Mouse (Mus musculus) myocyte (in vitro differentiated cells): ENCODE data around the gene Slc41a3. TPM values are rescaled to one million over a fixed set of nuclear protein-coding genes. Genes with fewer than 3 reads are reported as not detected.

Experiments used
- H3K27me3 ChIP-seq: one replicate; pipeline ENCODE4 v1.6.1; 2011; ENCODE audit not compliant: control insufficient read depth, insufficient read depth, insufficient read length
- H3K36me3 ChIP-seq: one replicate; pipeline ENCODE4 v1.6.1; 2011; ENCODE audit not compliant: control insufficient read depth, insufficient read depth
- H3K4me2 ChIP-seq: one replicate; pipeline ENCODE4 v1.6.1; 2011; ENCODE audit warnings: low read depth, control low read depth
- H3K4me3 ChIP-seq: one replicate; pipeline ENCODE4 v1.5.1; 2011; ENCODE audit warnings: mild to moderate bottlenecking, control low read depth, moderate library complexity
- H3K79me2 ChIP-seq: one replicate; pipeline ENCODE4 v1.6.1; 2011; ENCODE audit not compliant: control insufficient read depth, insufficient read depth
- H3ac ChIP-seq: one replicate; pipeline ENCODE4 v1.6.1; 2011; ENCODE audit not compliant: control insufficient read depth, insufficient read length
- CEBPB ChIP-seq: IDR thresholded peaks from 2 replicates; pipeline ENCODE4 v1.6.1; 2011; ENCODE audit warnings: mild to moderate bottlenecking, moderate library complexity; ENCODE audit not compliant: poor library complexity, insufficient read depth, severe bottlenecking
- E2F4 ChIP-seq: IDR thresholded peaks from one replicate; pipeline ENCODE4 v1.6.1; 2011; ENCODE audit warnings: mild to moderate bottlenecking, control low read depth, moderate library complexity; ENCODE audit not compliant: insufficient read depth
- MAX ChIP-seq: IDR thresholded peaks from one replicate; pipeline ENCODE4 v1.6.1; 2011; ENCODE audit warnings: low read depth, mild to moderate bottlenecking, control low read depth
- MYOD1 ChIP-seq, 3 experiments: IDR thresholded peaks; one replicate each; pipeline ENCODE4 v1.6.1; 2011; ENCODE audit warnings: control low read depth in 2 of 3, low read depth in 2 of 3, mild to moderate bottlenecking in 2 of 3, moderate library complexity in 1 of 3; ENCODE audit not compliant: insufficient read length in 2 of 3, control insufficient read depth in 1 of 3
- MYOG ChIP-seq, 3 experiments: IDR thresholded peaks; one replicate each; pipeline ENCODE4 v1.6.1; 2011; ENCODE audit warnings: control low read depth in 2 of 3, low read depth in 2 of 3, mild to moderate bottlenecking in 2 of 3; ENCODE audit not compliant: insufficient read length in 2 of 3, control insufficient read depth in 1 of 3, insufficient read depth in 1 of 3
- POLR2A ChIP-seq: IDR thresholded peaks from one replicate; pipeline ENCODE4 v1.6.1; 2011; ENCODE audit warnings: low read depth, mild to moderate bottlenecking, control low read depth, moderate library complexity; ENCODE audit not compliant: insufficient read length
- POLR2AphosphoS2 ChIP-seq: IDR thresholded peaks from one replicate; pipeline ENCODE4 v1.6.1; 2011; ENCODE audit warnings: low read depth, control low read depth; ENCODE audit not compliant: insufficient read length
- REST ChIP-seq: IDR thresholded peaks from one replicate; pipeline ENCODE4 v1.6.1; 2011; ENCODE audit warnings: mild to moderate bottlenecking, control low read depth, moderate library complexity; ENCODE audit not compliant: insufficient read depth, insufficient read length
- SRF ChIP-seq: IDR thresholded peaks from one replicate; pipeline ENCODE4 v1.6.1; 2011; ENCODE audit warnings: low read depth; ENCODE audit not compliant: control insufficient read depth, insufficient read length
- TCF12 ChIP-seq: IDR thresholded peaks from one replicate; pipeline ENCODE4 v1.6.1; 2011; ENCODE audit warnings: mild to moderate bottlenecking, control low read depth; ENCODE audit not compliant: poor library complexity, insufficient read depth, severe bottlenecking
- TCF3 ChIP-seq: IDR thresholded peaks from one replicate; pipeline ENCODE4 v1.6.1; 2011; ENCODE audit warnings: low read depth, control low read depth; ENCODE audit not compliant: insufficient read length
- USF1 ChIP-seq: IDR thresholded peaks from one replicate; pipeline ENCODE4 v1.6.1; 2011; ENCODE audit warnings: low read depth, mild to moderate bottlenecking, control low read depth, moderate library complexity
- polyA plus RNA-seq: library from polyadenylated mRNA; unstranded; fragments of >200 nt; fragmentation: generic; extraction: Trizol; gene quantifications from one replicate; pipeline ENCODE4 v1.2.1, GENCODE M21; 2012; ENCODE audit warnings: missing spikeins

Slc41a3 gene
- polyA plus RNA-seq, 1 experiment, result 2.5 TPM

- TF ChIP-seq E2F4 (no peak), TCF3 (no peak), CEBPB (no peak), REST (no peak), POLR2AphosphoS2 (no peak), USF1 (no peak), TCF12 (no peak)
- Histone ChIP-seq H3K79me2 (no peaks in the 10 kb centered on the region), H3K27me3 (peaks cover 33% of the 10 kb centered on the region), H3K4me3 (no peak overlapping the region), H3K4me2 (no peak overlapping the region), H3K36me3 (no peaks in the 10 kb centered on the region), H3ac (no peak overlapping the region)
Observed at GRCm38 (mm10) chr6:90602304-90602703, 2.2 kb upstream of the Slc41a3 start.

GRCm38 (mm10) chr6:90603126-90603525 lies 1.4 kb upstream of the Slc41a3 start:
- no peaks in the 10 kb centered on the region for H3K36me3 ChIP-seq
- H3K4me3 ChIP-seq, result no peak overlapping the region
- no peaks in the 10 kb centered on the region for H3K79me2 ChIP-seq
- H3ac ChIP-seq, result no peak overlapping the region
- no peak for TF ChIP-seq SRF
- no peak for TF ChIP-seq TCF12
- H3K4me2 ChIP-seq, result no peak overlapping the region
- peaks cover 29% of the 10 kb centered on the region for H3K27me3 ChIP-seq

GRCm38 (mm10) chr6:90604130-90604529 lies 395 bp upstream of the Slc41a3 start:
- Histone ChIP-seq H3K79me2 (no peaks in the 10 kb centered on the region), H3K27me3 (peaks cover 25% of the 10 kb centered on the region), H3K4me2 (peak overlapping the region; percentile 50), H3K36me3 (no peaks in the 10 kb centered on the region), H3ac (no peak overlapping the region), H3K4me3 (peak overlapping the region; percentile 33)
- no peak for TF ChIP-seq MAX
- no peak for TF ChIP-seq CEBPB
- TF ChIP-seq TCF12, result no peak
- no peak for TF ChIP-seq REST
- no peak for TF ChIP-seq USF1
- TF ChIP-seq MYOG (IDR thresholded peaks at IDR 0.05; ENCODE audit: control insufficient read depth in 1 of 3, insufficient read depth in 1 of 3, insufficient read length in 2 of 3, low read depth in 2 of 3), result no peak
- TF ChIP-seq TCF3, result no peak
- TF ChIP-seq POLR2AphosphoS2, result no peak
- TF ChIP-seq SRF, result no peak
- no peak for TF ChIP-seq MYOD1 (IDR thresholded peaks at IDR 0.05; ENCODE audit: control insufficient read depth in 1 of 3, insufficient read length in 2 of 3, low read depth in 2 of 3)
- TF ChIP-seq E2F4, result no peak
- TF ChIP-seq POLR2A, result no peak

GRCm38 (mm10) chr6:90605298-90605665 lies 757 bp downstream of the Slc41a3 start:
- H3K79me2 ChIP-seq, result no peaks in the 10 kb centered on the region

GRCm38 (mm10) chr6:90606538-90606937 lies 2.0 kb downstream of the Slc41a3 start:
- Histone ChIP-seq H3K36me3 (no peaks in the 10 kb centered on the region), H3ac (no peak overlapping the region), H3K79me2 (no peaks in the 10 kb centered on the region), H3K27me3 (peaks cover 19% of the 10 kb centered on the region), H3K4me2 (no peak overlapping the region), H3K4me3 (no peak overlapping the region)
- TF ChIP-seq MYOG (IDR thresholded peaks at IDR 0.05; ENCODE audit: control insufficient read depth in 1 of 3, insufficient read depth in 1 of 3, insufficient read length in 2 of 3, low read depth in 2 of 3) (peak in 1 of 3 experiments; percentile 7), E2F4 (no peak), CEBPB (no peak)

More at GRCm38 (mm10) chr6:90605298-90605665, 757 bp downstream of the Slc41a3 start:
- peak overlapping the region; percentile 16 for H3ac ChIP-seq
- H3K27me3 ChIP-seq, result peaks cover 20% of the 10 kb centered on the region
- peak overlapping the region; percentile 95 for H3K4me2 ChIP-seq
- TF ChIP-seq POLR2A, result no peak
- TF ChIP-seq REST, result no peak
- no peak for TF ChIP-seq TCF3
- TF ChIP-seq MYOG (IDR thresholded peaks at IDR 0.05; ENCODE audit: control insufficient read depth in 1 of 3, insufficient read depth in 1 of 3, insufficient read length in 2 of 3, low read depth in 2 of 3), result no peak
- no peak for TF ChIP-seq MYOD1 (IDR thresholded peaks at IDR 0.05; ENCODE audit: control insufficient read depth in 1 of 3, insufficient read length in 2 of 3, low read depth in 2 of 3)
- TF ChIP-seq E2F4, result no peak
- TF ChIP-seq USF1, result no peak
- no peak for TF ChIP-seq MAX
- no peak for TF ChIP-seq TCF12
- TF ChIP-seq POLR2AphosphoS2, result no peak
- TF ChIP-seq CEBPB, result no peak
- TF ChIP-seq SRF, result no peak
- peak overlapping the region; percentile 33 for H3K4me3 ChIP-seq
- H3K36me3 ChIP-seq, result no peaks in the 10 kb centered on the region
